Mouse (Mus musculus) CD4-positive helper T cell, adult 2 months (primary cell): ENCODE data around the gene Mup20.
"Not testable (repeated sequence)": the region's sequence is repeated elsewhere in the genome, so short reads cannot be mapped to it uniquely, and the experiment has no call there.

Experiments
- DNase-seq: peaks from one replicate; pipeline ENCODE4 v3.0.0-alpha.2; 2012; ENCODE audit warnings: low read depth, missing footprints, low spot score

Mup20 gene

DNA sequence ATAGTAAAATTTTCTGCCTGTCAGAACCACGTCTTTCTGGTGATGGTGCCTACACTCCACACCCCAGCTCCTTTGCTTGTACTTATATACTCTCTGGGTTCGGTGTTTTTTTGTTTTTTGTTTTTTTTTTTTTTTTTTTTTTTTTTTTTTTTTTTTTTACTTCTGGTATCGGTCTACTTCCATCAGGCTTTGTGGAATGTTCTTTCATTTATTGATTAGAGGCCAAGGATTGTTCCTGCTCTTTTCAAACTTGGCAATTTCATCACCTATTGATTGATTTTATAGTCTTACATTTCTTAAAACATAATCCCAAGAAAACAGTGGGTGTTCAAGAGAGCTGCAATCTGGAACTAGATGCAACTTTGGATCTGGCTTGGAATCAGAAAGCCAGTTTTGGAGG is at the start of gene Mup20:
Gene Mup20 (minus strand): TSS at position 101 of the 400 bp plus-strand sequence.
- DNase-seq = not testable (repeated sequence)

DNA sequence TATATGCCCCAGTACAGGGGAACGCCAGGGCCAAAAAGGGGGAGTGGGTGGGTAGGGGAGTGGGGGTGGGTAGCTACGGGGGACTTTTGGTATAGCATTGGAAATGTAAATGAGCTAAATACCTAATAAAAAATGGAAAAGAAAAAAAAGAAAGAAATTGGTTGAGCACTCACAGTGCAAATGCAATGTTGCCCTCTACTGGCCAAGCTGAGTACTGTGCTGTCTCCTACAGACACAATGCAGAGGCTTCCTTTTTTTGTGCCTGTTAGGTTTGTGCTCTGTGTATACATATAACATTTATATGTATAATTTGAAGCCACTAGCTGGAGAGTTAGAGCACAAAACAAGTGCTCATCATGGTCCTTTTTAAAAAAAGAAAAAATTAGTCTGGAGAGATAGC is 49.4 kb upstream of the Mup20 start:
- not testable (repeated sequence) for DNase-seq

DNA sequence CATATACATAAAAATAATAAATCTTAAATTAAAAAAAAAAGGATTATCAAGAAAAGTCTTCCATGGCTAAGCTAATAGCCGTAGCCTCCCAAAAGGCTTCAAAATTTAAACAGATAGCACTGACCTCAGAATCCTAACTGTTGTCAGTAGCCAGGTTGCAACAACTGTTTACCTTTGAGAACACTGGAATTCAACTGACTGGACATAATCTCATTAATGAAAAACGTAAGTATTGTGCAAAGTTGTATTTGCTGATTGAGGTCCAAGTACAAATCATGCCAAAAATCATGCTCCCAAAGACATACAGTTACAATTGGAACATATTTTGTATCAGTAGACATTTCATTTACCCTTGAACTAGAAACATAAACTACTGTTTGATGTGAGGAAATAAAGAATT is 34.0 kb upstream of the Mup20 start:
- DNase-seq = no peak

DNA sequence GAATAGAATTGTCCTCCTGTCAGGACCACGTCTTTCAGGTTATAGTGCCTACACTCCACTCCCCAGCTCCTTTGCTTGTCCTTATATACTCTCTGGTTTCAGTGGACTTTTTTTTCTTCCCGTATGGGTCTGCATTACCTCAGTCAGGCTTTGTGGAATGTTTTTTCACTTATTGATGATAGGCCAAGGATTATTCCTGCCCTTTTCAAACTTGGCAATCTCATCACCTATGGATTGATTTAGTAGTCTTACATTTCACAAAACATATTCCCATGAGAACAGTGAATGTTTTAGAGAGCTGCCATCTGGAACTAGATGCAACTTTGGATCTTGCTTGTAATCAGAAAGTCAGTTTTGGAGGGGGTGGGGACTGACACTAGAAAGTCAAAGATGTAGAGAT is 33.3 kb upstream of the Mup20 start, which contains the start of gene Mup3:
Gene Mup3 (minus strand): TSS at position 102 of the 400 bp plus-strand sequence.
- no peak for DNase-seq

DNA sequence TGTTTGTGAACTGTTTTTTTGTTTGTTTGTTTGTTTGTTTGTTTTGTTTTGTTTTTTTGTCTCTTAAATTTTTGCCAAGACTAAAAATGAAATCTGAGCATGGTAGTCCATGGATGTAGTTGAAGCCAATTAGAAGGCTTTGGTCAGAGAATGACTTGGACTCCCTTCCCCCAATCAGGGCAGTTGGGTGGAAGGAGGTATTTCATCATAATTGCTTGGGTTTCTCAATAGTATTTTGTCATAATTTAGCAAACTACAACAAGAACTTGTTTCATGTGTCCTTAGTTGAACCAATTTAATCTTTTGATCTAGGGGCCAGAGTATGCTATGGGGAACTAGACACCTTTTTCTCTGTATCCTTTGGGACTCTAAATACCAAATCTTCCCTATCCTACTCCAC is 28.8 kb upstream of the Mup20 start:
- DNase-seq = no peak

DNA sequence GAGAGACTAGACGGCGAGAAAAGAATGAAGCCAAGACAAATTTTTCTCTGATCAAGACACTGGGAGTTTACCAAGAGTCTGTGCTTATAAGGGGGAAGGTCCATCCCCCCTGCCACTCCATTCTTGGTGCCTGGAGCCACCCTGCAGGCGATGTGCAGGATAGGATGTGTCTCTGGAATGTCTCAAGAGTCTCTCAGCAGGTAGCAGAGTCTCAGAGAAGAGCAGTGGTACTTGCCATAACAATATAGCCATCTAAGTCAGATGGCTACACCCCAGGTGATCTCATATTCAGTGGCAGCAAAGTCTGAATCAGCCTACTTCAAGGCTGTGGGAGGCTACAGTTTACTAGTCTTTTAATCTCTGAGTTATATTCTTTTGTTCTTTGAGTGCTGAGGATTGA is 21.2 kb upstream of the Mup20 start:
- DNase-seq = no peak

DNA sequence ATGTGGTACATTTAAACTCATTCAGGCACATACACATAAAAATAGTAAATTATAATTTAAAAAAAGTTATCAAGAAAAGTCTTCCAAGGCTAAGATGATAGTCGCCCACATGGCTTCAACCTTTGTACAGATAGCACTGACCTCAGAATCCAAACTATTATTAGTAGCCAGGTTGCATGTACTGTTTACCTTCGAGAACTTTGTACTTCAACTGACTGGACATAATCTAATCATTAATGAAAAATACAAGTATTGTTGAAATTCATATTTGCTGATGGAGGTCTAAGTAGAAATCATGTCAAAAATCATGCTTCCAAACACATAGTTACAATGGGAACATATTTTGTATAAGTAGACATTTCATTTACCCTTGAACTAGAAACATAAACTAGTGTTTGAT is 822 bp upstream of the Mup20 start:
- not testable (repeated sequence) for DNase-seq

DNA sequence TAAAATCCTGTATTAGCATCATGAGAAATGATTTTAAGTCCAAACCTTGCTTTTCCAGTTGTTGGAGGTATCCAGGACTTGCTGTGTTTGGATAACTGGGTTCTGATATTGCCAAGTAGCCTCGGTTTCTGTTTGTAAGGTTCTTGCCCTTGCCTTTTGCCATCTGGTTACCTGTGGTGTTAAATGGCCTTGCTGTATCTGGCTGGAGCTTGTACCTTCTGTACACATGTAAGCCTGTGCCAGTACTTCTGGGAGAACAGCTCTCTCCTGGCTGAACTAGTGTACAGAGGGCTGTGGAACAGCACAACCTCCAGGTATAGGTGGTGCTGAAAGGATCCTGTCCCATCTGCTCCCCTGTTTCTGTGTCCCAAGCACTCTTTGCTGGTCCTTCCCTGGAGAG is 27.7 kb downstream of the Mup20 start:
- DNase-seq = no peak

DNA sequence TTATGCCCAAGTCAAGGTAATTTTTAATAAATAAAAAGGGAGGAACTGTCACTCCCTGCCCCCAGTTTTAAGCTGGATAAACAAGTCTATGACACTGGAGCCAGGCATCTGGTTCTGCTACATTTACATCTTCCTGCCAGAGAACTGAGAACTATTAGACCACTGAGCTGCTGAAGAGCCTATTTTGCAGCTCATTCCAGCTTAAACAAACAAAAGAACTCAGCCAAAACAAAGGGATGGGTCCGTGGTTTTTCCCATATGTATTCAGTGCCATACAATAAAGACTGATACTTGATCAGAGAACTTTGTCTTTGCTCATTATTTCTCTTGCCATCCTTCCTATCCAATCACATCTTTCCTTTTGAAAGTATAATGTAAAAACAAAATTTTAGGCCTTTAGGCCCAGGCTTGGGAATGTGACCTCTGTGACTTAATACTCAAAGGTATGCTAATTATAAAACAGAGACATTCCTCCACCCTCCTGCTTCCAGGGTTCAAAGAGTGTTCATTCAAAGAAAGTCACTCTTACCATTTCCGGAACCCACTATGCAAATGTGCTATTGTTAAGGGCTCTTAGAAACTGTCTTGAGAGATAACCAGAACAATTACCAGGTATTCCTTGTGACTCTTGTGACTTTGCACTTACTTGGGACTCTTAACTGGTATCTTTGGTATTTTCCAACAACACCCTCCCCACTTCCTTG is 29.6 kb downstream of the Mup20 start:
- DNase-seq = no peak

DNA sequence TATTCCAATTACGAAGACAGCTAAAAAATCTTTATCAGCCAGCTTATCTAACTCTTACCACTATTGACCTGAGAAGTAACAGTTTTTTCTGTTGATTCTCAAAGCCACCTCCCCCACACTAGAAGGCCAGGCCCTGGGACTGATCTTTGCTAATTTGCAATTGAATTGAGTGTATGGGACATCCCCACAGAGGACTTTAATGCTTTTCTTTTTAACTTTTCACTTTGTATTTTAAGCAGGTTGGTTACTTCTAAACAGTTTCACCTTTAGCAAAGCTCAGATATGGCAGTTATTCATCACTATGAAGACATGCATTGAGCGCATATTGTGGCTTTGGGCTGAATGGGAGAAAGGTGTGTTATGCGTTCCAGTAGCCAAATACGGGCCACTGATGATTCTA is 30.3 kb downstream of the Mup20 start:
- DNase-seq = no peak

DNA sequence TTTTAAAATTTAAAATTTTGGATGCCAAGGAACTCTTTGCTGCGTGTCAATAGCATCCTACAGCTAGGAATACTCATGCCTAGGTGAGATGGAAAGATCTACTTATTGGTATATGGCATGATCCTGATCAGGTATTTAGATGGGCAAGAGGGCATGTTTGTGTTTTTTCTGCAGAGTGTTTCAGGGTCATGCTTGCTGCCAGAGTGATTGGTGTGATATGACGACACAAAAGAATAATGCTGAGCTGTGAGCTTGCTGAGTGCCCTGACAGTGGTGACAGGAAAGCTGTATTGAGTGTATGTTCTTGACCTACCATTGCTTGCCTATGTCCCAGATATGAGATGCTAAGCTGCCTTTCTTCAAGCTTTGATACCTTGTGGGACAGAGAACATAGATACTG is 30.8 kb downstream of the Mup20 start:
- no peak for DNase-seq

DNA sequence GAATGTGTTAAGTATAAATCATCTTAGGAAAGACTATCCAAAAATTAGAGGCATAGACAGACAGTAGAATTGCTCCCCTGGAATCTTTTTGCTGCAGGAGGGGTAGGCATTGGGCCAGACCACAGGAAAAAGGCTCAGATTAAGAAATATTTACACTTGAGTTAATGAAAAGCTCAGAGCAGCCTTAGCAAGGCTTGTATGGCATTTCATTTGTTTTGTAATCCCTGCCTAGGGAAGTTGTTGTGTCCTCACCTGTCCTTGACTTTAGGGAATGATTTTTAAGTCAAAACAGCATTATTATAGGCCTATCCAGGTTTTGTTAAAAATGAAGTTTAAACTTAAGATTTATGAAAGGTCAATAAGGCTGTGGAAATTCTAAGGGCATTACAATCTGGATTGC is 33.4 kb downstream of the Mup20 start:
- not testable (repeated sequence) for DNase-seq
